Mouse (Mus musculus) CD4-positive, CD25-positive, alpha-beta regulatory T cell, adult 4 months (primary cell): Measurements from ENCODE around the gene Gdpd2. TPM values are rescaled to one million over a fixed set of nuclear protein-coding genes. Genes with fewer than 3 reads are reported as not detected.

Experiments
- ATAC-seq: one replicate; pipeline ENCODE4 v1.8.0; 2017
- polyA plus RNA-seq, 2 experiments: library from polyadenylated mRNA; unstranded; fragments of 100-300 nt; shearing (Covaris generic); gene quantifications; one replicate each; pipeline ENCODE4 v1.2.1; 2017

Gene Gdpd2
- polyA plus RNA-seq, 2 experiments from 2014 or later, result not detected

- no peak for ATAC-seq
Measured at GRCm38 (mm10) chrX:100778397-100778796, 48.7 kb downstream of the Gdpd2 start.

Other genes with a start within 250 kb of the Gdpd2 start
- 10 to 100 TPM; 71.5 to 83.7 TPM for gene Igbp1, start 235.6 kb upstream of the Gdpd2 start, polyA plus RNA-seq
- not detected for gene Dgat2l6, start 205.0 kb upstream of the Gdpd2 start, polyA plus RNA-seq
- gene Awat1, start 157.6 kb upstream of the Gdpd2 start, polyA plus RNA-seq, result not detected
- under 1 TPM in 1 of 2 experiments, not detected in 1; 0.12 TPM for gene P2ry4, start 135.0 kb upstream of the Gdpd2 start, polyA plus RNA-seq
- gene Arr3, start 124.4 kb upstream of the Gdpd2 start, polyA plus RNA-seq, result not detected
- gene Kif4, start 104.1 kb upstream of the Gdpd2 start, polyA plus RNA-seq, result 1 to 10 TPM; 1.6 to 4.6 TPM
- 10 to 100 TPM; 45.0 to 55.4 TPM for gene Pdzd11, start 103.3 kb upstream of the Gdpd2 start, polyA plus RNA-seq
- gene Dlg3, start 37.8 kb downstream of the Gdpd2 start, polyA plus RNA-seq, result 1 to 10 TPM; 4.1 to 6.4 TPM